Mouse (Mus musculus): ENCODE data around the gene Cldn7.
"Not testable (repeated sequence)": the region's sequence is repeated elsewhere in the genome, so short reads cannot be mapped to it uniquely, and the experiment has no call there.

Gene Cldn7

GRCm38 (mm10) chr11:70014051-70014450 is 49.5 kb downstream of the Cldn7 start:
- DNase-seq (ENCODE audit: low spot score in 2 of 2): no peak

DNA sequence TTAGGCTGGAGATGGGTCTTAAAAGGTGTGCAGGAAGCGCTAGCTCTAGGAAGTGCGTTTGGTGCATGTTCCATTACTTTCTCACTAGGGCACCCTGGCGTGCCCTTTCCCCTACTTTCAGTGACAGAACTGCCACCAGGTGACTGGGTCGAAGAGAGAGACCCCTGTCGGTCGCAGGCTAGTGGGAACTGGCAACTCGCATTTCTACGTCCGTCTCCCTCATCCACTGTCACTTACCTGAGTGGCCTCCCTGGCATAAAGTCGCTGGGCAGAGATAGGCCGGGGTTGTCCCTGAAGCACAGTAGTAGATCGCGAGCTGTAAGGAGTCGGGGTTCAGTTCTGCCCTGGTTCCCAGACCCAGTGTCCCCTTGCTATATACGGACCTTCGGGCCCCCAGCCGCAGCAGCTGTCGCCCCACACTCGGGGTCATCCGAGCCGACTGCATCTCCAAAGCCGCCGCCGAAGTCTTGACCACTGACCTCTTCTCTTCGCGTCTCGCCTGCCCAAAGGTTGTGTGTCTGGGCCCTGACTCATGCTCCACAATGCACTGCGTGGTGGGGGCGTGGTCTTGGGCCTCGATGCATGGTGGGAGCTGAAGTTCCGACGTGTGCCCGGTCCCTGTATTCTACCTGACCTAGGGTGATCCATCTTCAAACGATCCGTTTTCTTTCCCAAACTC is 50.4 kb downstream of the Cldn7 start, which contains the start of gene Acadvl:
Acadvl (minus strand) TSS at position 532 of the 679 bp plus-strand sequence.
- peak in 1 of 2 experiments; percentile 86 for DNase-seq (ENCODE audit: low spot score in 2 of 2)

DNA sequence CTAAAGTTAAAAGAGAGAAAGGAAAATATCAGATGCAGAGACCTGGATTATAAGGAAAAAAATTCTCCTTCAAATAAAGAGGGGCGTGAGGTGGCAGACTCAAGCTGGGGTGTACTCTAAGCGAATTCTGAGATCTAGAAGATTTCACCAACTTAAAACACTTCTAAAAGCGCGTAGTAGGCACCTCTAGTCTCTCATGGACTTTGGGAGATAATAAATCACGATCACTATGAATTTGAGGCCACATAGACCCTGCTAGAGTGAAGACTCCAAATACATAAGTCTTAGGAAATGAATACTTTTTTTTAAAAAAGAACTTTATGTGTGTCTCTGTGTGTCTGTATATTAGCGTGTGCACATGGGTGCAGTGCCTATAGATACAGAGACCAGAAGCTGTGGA is 51.1 kb downstream of the Cldn7 start:
- no peak for DNase-seq (ENCODE audit: low spot score in 2 of 2)

DNA sequence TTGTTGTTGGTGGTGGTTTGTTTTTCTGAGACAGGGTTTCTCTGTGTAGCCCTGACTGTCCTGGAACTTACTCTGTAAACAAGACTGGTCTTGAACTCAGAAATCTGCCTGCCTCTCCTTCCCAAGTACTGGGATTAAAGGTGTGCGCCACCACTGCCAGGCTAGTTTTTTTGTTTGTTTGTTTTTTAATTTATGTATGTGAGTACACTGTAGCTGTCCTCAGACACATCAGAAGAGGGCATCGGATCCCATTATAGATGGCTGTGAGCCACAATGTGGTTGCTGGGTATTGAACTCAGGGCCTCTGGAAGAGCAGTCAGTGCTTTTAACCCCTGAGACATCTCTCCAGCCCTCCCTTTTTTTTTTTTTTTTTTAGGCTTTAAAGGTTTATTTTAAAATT is 51.6 kb downstream of the Cldn7 start:
- DNase-seq (ENCODE audit: low spot score in 2 of 2): not testable (repeated sequence)

DNA sequence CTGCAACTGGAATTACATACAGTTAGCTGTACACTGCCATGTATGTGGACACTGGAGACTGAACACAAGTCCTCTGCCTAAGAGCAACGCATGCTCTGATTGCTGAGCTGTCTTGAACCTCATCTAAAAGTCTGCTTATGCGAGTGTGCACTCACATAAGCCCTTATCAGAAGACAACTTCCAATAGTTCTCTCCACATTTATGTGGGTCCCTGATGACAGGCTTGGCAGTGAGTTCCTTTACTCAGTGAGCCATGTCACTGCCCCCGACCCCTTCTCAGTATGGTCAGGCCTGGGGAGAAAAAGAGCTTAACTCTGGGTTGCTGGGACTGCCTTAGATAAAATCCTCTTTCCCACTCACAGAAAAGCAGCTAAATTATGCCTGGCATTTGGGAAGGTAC is 52.1 kb downstream of the Cldn7 start, which contains the start of gene Dlg4:
Dlg4 (plus strand) TSS at position 274 of the 400 bp plus-strand sequence.
- no peak for DNase-seq (ENCODE audit: low spot score in 2 of 2)

DNA sequence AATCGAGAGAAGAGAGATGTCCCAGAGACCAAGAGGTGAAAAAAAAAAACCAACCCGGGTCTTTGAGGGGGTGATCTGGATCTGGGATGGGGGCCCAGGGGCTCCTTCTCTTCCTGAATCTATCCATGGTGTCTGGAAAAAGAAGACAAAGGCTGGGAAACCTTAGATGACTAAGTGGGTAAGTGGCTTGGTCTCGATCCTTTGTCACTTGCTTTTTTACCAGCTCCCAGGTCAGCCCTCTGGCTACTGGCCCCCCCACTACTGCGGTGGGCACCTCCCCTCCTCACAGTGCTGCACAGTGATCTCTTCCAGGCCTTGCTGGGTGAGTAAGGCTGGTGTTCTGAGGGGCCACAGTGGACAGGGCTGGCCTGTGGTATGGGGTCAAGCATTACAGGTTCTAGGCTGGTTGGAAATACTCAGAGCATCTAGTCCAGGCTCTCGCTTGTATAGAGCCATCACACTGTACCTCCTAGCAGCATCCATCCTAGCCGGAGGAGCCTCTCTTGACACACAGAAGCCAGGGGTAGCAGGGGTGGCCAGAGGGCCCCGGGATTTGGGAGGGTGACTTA is 52.7 kb downstream of the Cldn7 start:
- no peak for DNase-seq (ENCODE audit: low spot score in 2 of 2)

All from left cerebral cortex, adult 9 months (tissue).